8 mouse cellular contexts compared by ENCODE assay signal in the genomic region with DNA sequence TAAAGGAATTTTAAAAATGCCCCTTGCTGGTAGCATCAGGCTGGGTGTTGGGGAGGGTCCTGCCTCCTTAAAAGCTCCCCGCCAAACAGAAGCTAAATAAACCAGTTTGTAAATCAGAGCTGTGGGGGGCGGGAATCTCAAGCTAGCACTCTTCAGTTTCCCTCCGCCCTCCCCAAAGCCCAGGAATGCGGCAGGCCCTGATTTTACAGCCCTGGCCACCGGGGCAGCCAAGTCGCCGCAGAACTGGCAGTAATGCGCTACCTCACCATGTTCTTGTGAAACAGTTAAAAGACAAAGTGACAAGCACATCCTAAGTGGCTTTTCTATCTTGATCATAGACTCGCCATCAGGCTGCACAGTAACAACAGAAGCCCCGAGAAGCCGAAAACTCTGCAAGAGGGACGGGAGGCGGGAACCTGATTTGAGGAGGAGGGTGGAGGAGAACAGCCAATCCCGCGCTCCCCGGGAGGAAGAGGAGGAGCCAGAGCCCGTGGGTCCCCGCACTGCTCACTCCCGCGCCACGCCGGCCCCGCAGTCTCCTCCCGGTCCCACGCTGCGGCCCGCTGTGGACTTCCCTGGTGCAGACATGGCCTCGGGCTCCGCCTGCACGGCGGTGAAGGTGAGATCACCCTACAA. TPM values are rescaled to one million over a fixed set of nuclear protein-coding genes. Genes with fewer than 3 reads are reported as not detected.
DNase-seq lines count a peak whose midpoint lies in the region; ATAC-seq lines count a peak whose summit lies in the region.

Gene Mtap (plus strand): TSS at position 217 of the 636 bp plus-strand sequence.

- peak; percentile 77 for DNase-seq in adipocyte (ENCODE audit: low spot score)
- DNase-seq in cerebellum, postnatal 4 days (ENCODE audit: low spot score in 2 of 2) = peak; percentile 31 to 70
- peak; percentile 76 for DNase-seq in gastrocnemius, postnatal 10 days
- DNase-seq in induced T-regulatory cell, adult 2 months (ENCODE audit: low read depth) = peak; percentile 89
- DNase-seq in left cerebral cortex, adult 8-10 months (ENCODE audit: low spot score in 2 of 2) = peak; percentile 46 to 66
- DNase-seq in right cerebral cortex, adult 2 months (ENCODE audit: low spot score in 2 of 2) = peak; percentile 80

- peak; percentile 89 for ATAC-seq in megakaryocyte, adult 5-6 weeks (ENCODE audit: poor library complexity, severe bottlenecking)
- ATAC-seq in erythroid progenitor cell, adult 5-6 weeks (replicated peaks; ENCODE audit: low FRiP score, poor library complexity, severe bottlenecking) = no peak; the same call in 1 of the 2 replicates

RNA-seq across cellular contexts. Expression of gene Mtap, which starts in this region (rescaled TPM):
- total RNA-seq in gastrocnemius, postnatal 10 days (2021) = 10 to 100 TPM; 15.9 to 16.6 TPM
- 10 to 100 TPM in 1 of 4 experiments, 1 to 10 TPM in 3; 9.3 to 12.1 (median 9.5) TPM for total RNA-seq in left cerebral cortex, adult 8-10 months (2022)
- 17.6 and 21.3 TPM in 2 replicates for total RNA-seq in megakaryocyte, adult 5-6 weeks (2015)
- total RNA-seq in megakaryocyte, adult 5-6 weeks (2017) = 16.7 and 18.2 TPM in 2 replicates
- 1.3 and 8.3 TPM in 2 replicates for total RNA-seq in erythroid progenitor cell, adult 5-6 weeks (2015; ENCODE audit: low replicate concordance)
- total RNA-seq in erythroid progenitor cell, adult 5-6 weeks (2017; ENCODE audit: low replicate concordance) = 0.90 and 6.5 TPM in 2 replicates
